Mouse (Mus musculus): ENCODE measurements around the gene Rhov. TPM values are rescaled to one million over a fixed set of nuclear protein-coding genes. Genes with fewer than 3 reads are reported as not detected.

The Rhov gene
- 1.3 and 2.6 TPM in 2 replicates for polyA plus RNA-seq (2014; fragmentation: Nextera tagmentation; extraction: Ambion mirVana)

- under 1% methylated on average over 49 of the region's 49 CpGs for WGBS
- Histone ChIP-seq H3K9me3 (ENCODE audit: control insufficient read depth, low read length) (no peaks in the 10 kb centered on the region), H3K4me3 (ENCODE audit: low read depth, low read length) (peak within 1 kb of the TSS; percentile 61), H3K27ac (ENCODE audit: low read depth, low read length) (no peak within 1 kb of the TSS), H3K4me2 (peak within 1 kb of the TSS; percentile 99), H3K36me3 (ENCODE audit: control insufficient read depth, insufficient read depth, low read length) (no peaks in the 10 kb centered on the region), H3K27me3 (ENCODE audit: control insufficient read depth, insufficient read depth, low read length) (peaks cover 2% of the 10 kb centered on the region), H3K4me1 (ENCODE audit: control insufficient read depth, insufficient read depth, low read length) (peaks cover 5% of the 10 kb centered on the region; the same call in 1 of the 2 replicates), H3K9ac (ENCODE audit: low read length) (peak within 1 kb of the TSS; percentile 68)
- ATAC-seq (ENCODE audit: low FRiP score) (peak; percentile 90), DNase-seq (ENCODE audit: low spot score, missing footprints) (peak; percentile 92)
Observed at GRCm38 (mm10) chr2:119270643-119271331, at the start of gene Rhov. Rhov (minus strand) TSS chr2:119271272.

GRCm38 (mm10) chr2:119320571-119320970 is 49.5 kb upstream of the Rhov start:
- H3K4me1 ChIP-seq (ENCODE audit: control insufficient read depth, insufficient read depth, low read length), result peaks cover 33% of the 10 kb centered on the region
- H3K27me3 ChIP-seq (ENCODE audit: control insufficient read depth, insufficient read depth, low read length), result peaks cover 70% of the 10 kb centered on the region
- no peak for ATAC-seq (ENCODE audit: low FRiP score)
- H3K4me3 ChIP-seq (ENCODE audit: low read depth, low read length), result no peak overlapping the region
- H3K9ac ChIP-seq (ENCODE audit: low read length), result no peak overlapping the region
- DNase-seq (ENCODE audit: low spot score, missing footprints), result no peak
- H3K36me3 ChIP-seq (ENCODE audit: control insufficient read depth, insufficient read depth, low read length), result no peaks in the 10 kb centered on the region
- WGBS, result 75% methylated on average over 8 of the region's 8 CpGs
- no peak overlapping the region for H3K27ac ChIP-seq (ENCODE audit: low read depth, low read length)
- H3K4me2 ChIP-seq, result no peak overlapping the region
- H3K9me3 ChIP-seq (ENCODE audit: control insufficient read depth, low read length), result no peaks in the 10 kb centered on the region

GRCm38 (mm10) chr2:119318043-119318710 is 47.1 kb upstream of the Rhov start:
- WGBS, result 75% methylated on average over 3 of the region's 3 CpGs
- Histone ChIP-seq H3K9me3 (ENCODE audit: control insufficient read depth, low read length) (no peaks in the 10 kb centered on the region), H3K4me3 (ENCODE audit: low read depth, low read length) (no peak overlapping the region), H3K27me3 (ENCODE audit: control insufficient read depth, insufficient read depth, low read length) (peaks cover 46% of the 10 kb centered on the region), H3K4me2 (no peak overlapping the region), H3K9ac (ENCODE audit: low read length) (no peak overlapping the region), H3K4me1 (ENCODE audit: control insufficient read depth, insufficient read depth, low read length) (peaks cover 19% of the 10 kb centered on the region), H3K36me3 (ENCODE audit: control insufficient read depth, insufficient read depth, low read length) (no peaks in the 10 kb centered on the region), H3K27ac (ENCODE audit: low read depth, low read length) (no peak overlapping the region)
- no peak for ATAC-seq (ENCODE audit: low FRiP score)
- no peak for DNase-seq (ENCODE audit: low spot score, missing footprints)

- H3K4me1 ChIP-seq (ENCODE audit: control insufficient read depth, insufficient read depth, low read length), result peaks cover 5% of the 10 kb centered on the region
- no peaks in the 10 kb centered on the region for H3K9me3 ChIP-seq (ENCODE audit: control insufficient read depth, low read length)
- no peak overlapping the region for H3K27ac ChIP-seq (ENCODE audit: low read depth, low read length)
- ATAC-seq (ENCODE audit: low FRiP score) (no peak), DNase-seq (ENCODE audit: low spot score, missing footprints) (no peak)
- peaks cover 13% of the 10 kb centered on the region for H3K27me3 ChIP-seq (ENCODE audit: control insufficient read depth, insufficient read depth, low read length)
- WGBS, result 64% methylated on average over 12 of the region's 12 CpGs
- no peak overlapping the region for H3K9ac ChIP-seq (ENCODE audit: low read length)
- H3K4me3 ChIP-seq (ENCODE audit: low read depth, low read length), result no peak overlapping the region
- H3K4me2 ChIP-seq, result no peak overlapping the region
- no peaks in the 10 kb centered on the region for H3K36me3 ChIP-seq (ENCODE audit: control insufficient read depth, insufficient read depth, low read length)
Observed at GRCm38 (mm10) chr2:119314742-119315310, 43.8 kb upstream of the Rhov start.

- Histone ChIP-seq H3K27me3 (ENCODE audit: control insufficient read depth, insufficient read depth, low read length) (peaks cover 9% of the 10 kb centered on the region; the same call in 1 of the 2 replicates), H3K9ac (ENCODE audit: low read length) (no peak overlapping the region), H3K36me3 (ENCODE audit: control insufficient read depth, insufficient read depth, low read length) (no peaks in the 10 kb centered on the region), H3K9me3 (ENCODE audit: control insufficient read depth, low read length) (no peaks in the 10 kb centered on the region), H3K27ac (ENCODE audit: low read depth, low read length) (no peak overlapping the region), H3K4me3 (ENCODE audit: low read depth, low read length) (no peak overlapping the region), H3K4me1 (ENCODE audit: control insufficient read depth, insufficient read depth, low read length) (peaks cover 5% of the 10 kb centered on the region), H3K4me2 (no peak overlapping the region)
- 37% methylated on average over 10 of the region's 10 CpGs for WGBS
- 0 out of 2 replicates have a peak, but pooled peaks have one; percentile 27 for ATAC-seq (ENCODE audit: low FRiP score)
- no peak for DNase-seq (ENCODE audit: low spot score, missing footprints)
Observed at GRCm38 (mm10) chr2:119313780-119314479, 42.9 kb upstream of the Rhov start.

GRCm38 (mm10) chr2:119312380-119312958 is 41.4 kb upstream of the Rhov start:
- 42% methylated on average over 2 of the region's 2 CpGs for WGBS
- no peaks in the 10 kb centered on the region for H3K27me3 ChIP-seq (ENCODE audit: control insufficient read depth, insufficient read depth, low read length)
- H3K9ac ChIP-seq (ENCODE audit: low read length), result 0 out of 2 replicates have a peak overlapping the region, but pooled peaks have one; percentile 9
- ATAC-seq (ENCODE audit: low FRiP score) (peak; percentile 40; the same call in 1 of the 2 replicates), DNase-seq (ENCODE audit: low spot score, missing footprints) (no peak)
- no peak overlapping the region for H3K4me3 ChIP-seq (ENCODE audit: low read depth, low read length)
- H3K27ac ChIP-seq (ENCODE audit: low read depth, low read length), result no peak overlapping the region; the same call in 1 of the 2 replicates
- H3K4me2 ChIP-seq, result no peak overlapping the region
- H3K36me3 ChIP-seq (ENCODE audit: control insufficient read depth, insufficient read depth, low read length), result no peaks in the 10 kb centered on the region
- H3K9me3 ChIP-seq (ENCODE audit: control insufficient read depth, low read length), result no peaks in the 10 kb centered on the region
- peaks cover 5% of the 10 kb centered on the region for H3K4me1 ChIP-seq (ENCODE audit: control insufficient read depth, insufficient read depth, low read length)

- no peak overlapping the region for H3K4me3 ChIP-seq (ENCODE audit: low read depth, low read length)
- ATAC-seq (ENCODE audit: low FRiP score) (no peak), DNase-seq (ENCODE audit: low spot score, missing footprints) (no peak)
- H3K4me1 ChIP-seq (ENCODE audit: control insufficient read depth, insufficient read depth, low read length), result peaks cover 5% of the 10 kb centered on the region
- H3K27ac ChIP-seq (ENCODE audit: low read depth, low read length), result no peak overlapping the region
- no peak overlapping the region for H3K9ac ChIP-seq (ENCODE audit: low read length)
- no peaks in the 10 kb centered on the region for H3K27me3 ChIP-seq (ENCODE audit: control insufficient read depth, insufficient read depth, low read length)
- H3K4me2 ChIP-seq, result no peak overlapping the region
- no peaks in the 10 kb centered on the region for H3K36me3 ChIP-seq (ENCODE audit: control insufficient read depth, insufficient read depth, low read length)
- no peaks in the 10 kb centered on the region for H3K9me3 ChIP-seq (ENCODE audit: control insufficient read depth, low read length)
- 52% methylated on average over 12 of the region's 12 CpGs for WGBS
Observed at GRCm38 (mm10) chr2:119311544-119311943, 40.5 kb upstream of the Rhov start.

- WGBS, result 21% methylated on average over 3 of the region's 3 CpGs
- no peaks in the 10 kb centered on the region for H3K27me3 ChIP-seq (ENCODE audit: control insufficient read depth, insufficient read depth, low read length)
- no peaks in the 10 kb centered on the region for H3K36me3 ChIP-seq (ENCODE audit: control insufficient read depth, insufficient read depth, low read length)
- DNase-seq (ENCODE audit: low spot score, missing footprints), result peak; percentile 86
- H3K9me3 ChIP-seq (ENCODE audit: control insufficient read depth, low read length), result no peaks in the 10 kb centered on the region
- peaks cover 19% of the 10 kb centered on the region for H3K4me1 ChIP-seq (ENCODE audit: control insufficient read depth, insufficient read depth, low read length)
- H3K27ac ChIP-seq (ENCODE audit: low read depth, low read length), result no peak overlapping the region
- H3K4me3 ChIP-seq (ENCODE audit: low read depth, low read length), result no peak overlapping the region
- ATAC-seq (ENCODE audit: low FRiP score), result peak; percentile 70
- H3K9ac ChIP-seq (ENCODE audit: low read length), result no peak overlapping the region
- no peak overlapping the region for H3K4me2 ChIP-seq
Observed at GRCm38 (mm10) chr2:119304798-119305208, 33.7 kb upstream of the Rhov start.

All from midbrain, embryonic 11.5 days (tissue).